Mouse (Mus musculus) urinary bladder, postnatal 14 days (tissue): ENCODE results near the gene Mcts2.

Experiments used
- DNase-seq: peaks from one replicate; pipeline ENCODE4 v3.0.0; 2021; ENCODE audit warnings: low spot score

Mcts2 gene

GRCm38 (mm10) chr2:152686399-152686798 lies 436 bp upstream of the Mcts2 start:
- no peak for DNase-seq

- peak; percentile 50 for DNase-seq
These were observed 4.9 kb downstream of the Mcts2 start for GRCm38 (mm10) chr2:152691564-152692217.

GRCm38 (mm10) chr2:152693233-152693632 lies 6.4 kb downstream of the Mcts2 start:
- DNase-seq, result peak; percentile 63

- DNase-seq, result no peak
These were observed 6.9 kb downstream of the Mcts2 start for GRCm38 (mm10) chr2:152693735-152694134.

GRCm38 (mm10) chr2:152694708-152695107 lies 7.9 kb downstream of the Mcts2 start:
- no peak for DNase-seq

GRCm38 (mm10) chr2:152696016-152696415 lies 9.2 kb downstream of the Mcts2 start:
- DNase-seq, result no peak

- peak; percentile 94 for DNase-seq
These were observed 9.8 kb downstream of the Mcts2 start for GRCm38 (mm10) chr2:152696476-152697164.

- no peak for DNase-seq
These were observed 13.3 kb downstream of the Mcts2 start for GRCm38 (mm10) chr2:152700138-152700537.

GRCm38 (mm10) chr2:152700725-152701124 lies 13.9 kb downstream of the Mcts2 start:
- DNase-seq, result peak; percentile 48

GRCm38 (mm10) chr2:152703596-152704255 lies 16.9 kb downstream of the Mcts2 start:
- no peak for DNase-seq

GRCm38 (mm10) chr2:152704256-152704605 lies 17.4 kb downstream of the Mcts2 start:
- DNase-seq, result no peak

GRCm38 (mm10) chr2:152704811-152705370 lies 18.1 kb downstream of the Mcts2 start:
- DNase-seq, result no peak

- peak; percentile 72 for DNase-seq
These were observed 19.2 kb downstream of the Mcts2 start for GRCm38 (mm10) chr2:152705993-152706571.

- no peak for DNase-seq
These were observed 20.4 kb downstream of the Mcts2 start for GRCm38 (mm10) chr2:152707186-152707585.

GRCm38 (mm10) chr2:152707627-152708026 lies 20.8 kb downstream of the Mcts2 start:
- DNase-seq, result peak; percentile 95

GRCm38 (mm10) chr2:152709066-152709465 lies 22.2 kb downstream of the Mcts2 start:
- DNase-seq, result no peak

GRCm38 (mm10) chr2:152716241-152716772 lies 29.5 kb downstream of the Mcts2 start:
- peak; percentile 75 for DNase-seq

- no peak for DNase-seq
These were observed 30.8 kb downstream of the Mcts2 start for GRCm38 (mm10) chr2:152717652-152718051.

- DNase-seq, result no peak
These were observed 31.2 kb downstream of the Mcts2 start for GRCm38 (mm10) chr2:152718076-152718475.

GRCm38 (mm10) chr2:152723651-152724331 lies 37.0 kb downstream of the Mcts2 start:
- no peak for DNase-seq

- no peak for DNase-seq
These were observed 37.5 kb downstream of the Mcts2 start for GRCm38 (mm10) chr2:152724332-152724723.
